Mouse (Mus musculus) NIH3T3 (cell line): ENCODE measurements around the gene Mipol1.
"Not testable (repeated sequence)": the region's sequence is repeated elsewhere in the genome, so short reads cannot be mapped to it uniquely, and the experiment has no call there.

ENCODE experiments used
- DNase-seq: peaks from one replicate; pipeline ENCODE4 v3.0.0-alpha.2; 2012; ENCODE audit warnings: low read depth

Mipol1 gene

GRCm38 (mm10) chr12:57428243-57428642 is 198.0 kb downstream of the Mipol1 start:
- DNase-seq = no peak

GRCm38 (mm10) chr12:57428767-57429166 is 198.5 kb downstream of the Mipol1 start:
- no peak for DNase-seq

- not testable (repeated sequence) for DNase-seq
Measured at GRCm38 (mm10) chr12:57436939-57437659, 206.9 kb downstream of the Mipol1 start.

GRCm38 (mm10) chr12:57444281-57444903 is 214.2 kb downstream of the Mipol1 start:
- DNase-seq = no peak

- DNase-seq = no peak
Measured at GRCm38 (mm10) chr12:57447331-57447730, 217.1 kb downstream of the Mipol1 start.

GRCm38 (mm10) chr12:57449299-57449698 is 219.1 kb downstream of the Mipol1 start:
- DNase-seq = no peak

- no peak for DNase-seq
Measured at GRCm38 (mm10) chr12:57450017-57450583, 219.9 kb downstream of the Mipol1 start.

- no peak for DNase-seq
Measured at GRCm38 (mm10) chr12:57456911-57457310, 226.7 kb downstream of the Mipol1 start.

GRCm38 (mm10) chr12:57457339-57457738 is 227.1 kb downstream of the Mipol1 start:
- no peak for DNase-seq

- no peak for DNase-seq
Measured at GRCm38 (mm10) chr12:57464520-57465334, 234.5 kb downstream of the Mipol1 start.

GRCm38 (mm10) chr12:57471786-57472185 is 241.6 kb downstream of the Mipol1 start:
- DNase-seq = no peak

- peak; percentile 66 for DNase-seq
Measured at GRCm38 (mm10) chr12:57476876-57477275, 246.6 kb downstream of the Mipol1 start.

- no peak for DNase-seq
Measured at GRCm38 (mm10) chr12:57481823-57482222, 251.6 kb downstream of the Mipol1 start.

- DNase-seq = no peak
Measured at GRCm38 (mm10) chr12:57496347-57497119, 266.3 kb downstream of the Mipol1 start.

- DNase-seq = peak; percentile 78
Measured at GRCm38 (mm10) chr12:57500246-57500645, 270.0 kb downstream of the Mipol1 start.

- DNase-seq = no peak
Measured at GRCm38 (mm10) chr12:57505329-57505728, 275.1 kb downstream of the Mipol1 start.

GRCm38 (mm10) chr12:57508938-57509337 is 278.7 kb downstream of the Mipol1 start:
- DNase-seq = peak; percentile 19

- DNase-seq = peak; percentile 72
Measured at GRCm38 (mm10) chr12:57509726-57510125, 279.5 kb downstream of the Mipol1 start.

- no peak for DNase-seq
Measured at GRCm38 (mm10) chr12:57511127-57511526, 280.9 kb downstream of the Mipol1 start.

GRCm38 (mm10) chr12:57511560-57511959 is 281.3 kb downstream of the Mipol1 start:
- DNase-seq = no peak

GRCm38 (mm10) chr12:57514552-57514951 is 284.3 kb downstream of the Mipol1 start:
- no peak for DNase-seq
